Mouse (Mus musculus): ENCODE measurements at regions not wholly inside any gene's neighbourhood (a gene's known extent, or its start where the extent isn't known, plus 50 kb on each side); places are given as distances from the start of the nearest gene placed in this dataset.

- Histone ChIP-seq H3K27ac (ENCODE audit: control insufficient read depth, low read depth, low read length) (no peak overlapping the region), H3K4me1 (ENCODE audit: control insufficient read depth in 1 of 2, insufficient read depth in 2 of 2, low read length in 2 of 2) (no peaks in the 10 kb centered on the region), H3K9ac (ENCODE audit: control insufficient read depth, low read depth, low read length, poor library complexity, severe bottlenecking) (no peak overlapping the region), H3K4me3 (ENCODE audit: control insufficient read depth in 1 of 2, insufficient read depth in 1 of 2, low read depth in 2 of 2, low read length in 2 of 2) (no peak overlapping the region), H3K79me2 (ENCODE audit: control insufficient read depth, insufficient read depth, low read length, poor library complexity) (no peaks in the 10 kb centered on the region), H3K9me3 (replicated peaks; ENCODE audit: insufficient read depth, low read length) (no peaks in the 10 kb centered on the region), H3K36me3 (ENCODE audit: control insufficient read depth in 1 of 2, insufficient read depth in 2 of 2, low read length in 2 of 2) (no peaks in the 10 kb centered on the region), H3K27me3 (ENCODE audit: control insufficient read depth in 1 of 2, insufficient read depth in 2 of 2, low read length in 2 of 2) (no peaks in the 10 kb centered on the region)
- DNase-seq (ENCODE audit: low read depth, low spot score): no peak
- no peak for TF ChIP-seq JUND (IDR thresholded peaks at IDR 0.05; ENCODE audit: low read depth, low read length)
- no peak for TF ChIP-seq KAT2A (conservative IDR thresholded peaks at IDR 0.05; ENCODE audit: low read depth, low read length)
- TF ChIP-seq ZMIZ1 (IDR thresholded peaks at IDR 0.05; ENCODE audit: low read depth, low read length): no peak
- TF ChIP-seq MYB (IDR thresholded peaks at IDR 0.05; ENCODE audit: low read depth, low read length): no peak
- no peak for TF ChIP-seq MEF2A (IDR thresholded peaks at IDR 0.05; ENCODE audit: extremely low read depth, insufficient replicate concordance, low read depth, low read length, poor library complexity, severe bottlenecking)
- TF ChIP-seq GATA1 (IDR thresholded peaks at IDR 0.05; ENCODE audit: low read depth, low read length): no peak
- TF ChIP-seq SIN3A (IDR thresholded peaks at IDR 0.05; ENCODE audit: low read length): no peak
- TF ChIP-seq POLR2AphosphoS2 (IDR thresholded peaks at IDR 0.05; ENCODE audit: low read length): no peak
- TF ChIP-seq MXI1 (IDR thresholded peaks at IDR 0.05; ENCODE audit: low read depth, low read length): no peak
- no peak for TF ChIP-seq NELFE (IDR thresholded peaks at IDR 0.05; ENCODE audit: low read depth, low read length)
- no peak for TF ChIP-seq TBP (IDR thresholded peaks at IDR 0.05; ENCODE audit: low read depth, low read length)
- TF ChIP-seq TAL1 (IDR thresholded peaks at IDR 0.05; ENCODE audit: low read length): no peak
These were observed 327.9 kb downstream of the Rwdd3 start for GRCm38 (mm10) chr3:120843623-120844022.

- no peaks in the 10 kb centered on the region for H3K36me3 ChIP-seq (ENCODE audit: control insufficient read depth in 1 of 2, insufficient read depth in 2 of 2, low read length in 2 of 2)
- H3K27ac ChIP-seq (ENCODE audit: control insufficient read depth, low read depth, low read length): no peak overlapping the region
- no peak for TF ChIP-seq MAX (IDR thresholded peaks at IDR 0.05; ENCODE audit: low read length)
- no peak for TF ChIP-seq GATA1 (IDR thresholded peaks at IDR 0.05; ENCODE audit: low read depth, low read length)
- TF ChIP-seq ZMIZ1 (IDR thresholded peaks at IDR 0.05; ENCODE audit: low read depth, low read length): no peak
- no peak for TF ChIP-seq POLR2A (IDR thresholded peaks at IDR 0.05; ENCODE audit: control insufficient read depth in 1 of 2, insufficient read depth in 1 of 2, low read depth in 1 of 2, low read length in 2 of 2, poor library complexity in 1 of 2)
- TF ChIP-seq ZNF384 (IDR thresholded peaks at IDR 0.05; ENCODE audit: low read depth, low read length): no peak
- no peak for TF ChIP-seq MYC (IDR thresholded peaks at IDR 0.05; ENCODE audit: low read depth, low read length)
- no peak for TF ChIP-seq MAFK (IDR thresholded peaks at IDR 0.05; ENCODE audit: borderline replicate concordance, low read depth, low read length)
- TF ChIP-seq CHD1 (IDR thresholded peaks at IDR 0.05; ENCODE audit: low read depth, low read length): no peak
- TF ChIP-seq USF2 (IDR thresholded peaks at IDR 0.05; ENCODE audit: borderline replicate concordance in 1 of 2, insufficient read depth in 1 of 2, low read depth in 1 of 2, low read length in 2 of 2): no peak
These were observed 348.0 kb downstream of the Rwdd3 start for GRCm38 (mm10) chr3:120823536-120823935.

More at GRCm38 (mm10) chr3:120823536-120823935, 348.0 kb downstream of the Rwdd3 start:
- no peaks in the 10 kb centered on the region for H3K9me3 ChIP-seq (replicated peaks; ENCODE audit: insufficient read depth, low read length)
- no peaks in the 10 kb centered on the region for H3K79me2 ChIP-seq (ENCODE audit: control insufficient read depth, insufficient read depth, low read length, poor library complexity)
- DNase-seq (ENCODE audit: low read depth, low spot score): no peak
- H3K9ac ChIP-seq (ENCODE audit: control insufficient read depth, low read depth, low read length, poor library complexity, severe bottlenecking): no peak overlapping the region
- H3K4me1 ChIP-seq (ENCODE audit: control insufficient read depth in 1 of 2, insufficient read depth in 2 of 2, low read length in 2 of 2): no peaks in the 10 kb centered on the region
- H3K27me3 ChIP-seq (ENCODE audit: control insufficient read depth in 1 of 2, insufficient read depth in 2 of 2, low read length in 2 of 2): no peaks in the 10 kb centered on the region
- H3K4me3 ChIP-seq (ENCODE audit: control insufficient read depth in 1 of 2, insufficient read depth in 1 of 2, low read depth in 2 of 2, low read length in 2 of 2): no peak overlapping the region

All from MEL (cell line).